Mouse (Mus musculus): ENCODE data around the gene Sema3d. TPM values are rescaled to one million over a fixed set of nuclear protein-coding genes. Genes with fewer than 3 reads are reported as not detected.

Sema3d gene
- polyA plus RNA-seq, 1 experiment from 2014 or later: 4.9 TPM

GRCm38 (mm10) chr5:12555401-12555800, 172.2 kb downstream of the Sema3d start:
- WGBS: 82% methylated on average over 3 of the region's 3 CpGs
- H3K36me3 ChIP-seq (ENCODE audit: control insufficient read depth, insufficient read depth, low read length): no peaks in the 10 kb centered on the region

GRCm38 (mm10) chr5:12557889-12558288, 174.7 kb downstream of the Sema3d start:
- WGBS: 44% methylated on average over 2 of the region's 2 CpGs
- Histone ChIP-seq H3K27me3 (ENCODE audit: control insufficient read depth, insufficient read depth, low read length) (no peaks in the 10 kb centered on the region), H3K4me3 (ENCODE audit: low read depth, low read length) (no peak overlapping the region), H3K4me2 (replicated peaks; ENCODE audit: low read depth) (no peak overlapping the region), H3K36me3 (ENCODE audit: control insufficient read depth, insufficient read depth, low read length) (no peaks in the 10 kb centered on the region), H3K27ac (replicated peaks) (no peak overlapping the region), H3K9ac (ENCODE audit: low read length) (no peak overlapping the region), H3K4me1 (replicated peaks; ENCODE audit: control insufficient read depth, insufficient read depth) (no peaks in the 10 kb centered on the region), H3K9me3 (ENCODE audit: control insufficient read depth, low read length) (no peaks in the 10 kb centered on the region)
- no peak for DNase-seq (ENCODE audit: low spot score)
- no peak for ATAC-seq (ENCODE audit: low FRiP score, low TSS enrichment)
- TF ChIP-seq CTCF (IDR thresholded peaks at IDR 0.05; ENCODE audit: low read depth): peak; percentile 75
- no peak for TF ChIP-seq EP300 (optimal IDR thresholded peaks at IDR 0.05)

More at GRCm38 (mm10) chr5:12555401-12555800, 172.2 kb downstream of the Sema3d start:
- H3K4me3 ChIP-seq (ENCODE audit: low read depth, low read length): no peak overlapping the region
- H3K4me1 ChIP-seq (replicated peaks; ENCODE audit: control insufficient read depth, insufficient read depth): no peaks in the 10 kb centered on the region
- no peak overlapping the region for H3K9ac ChIP-seq (ENCODE audit: low read length)
- TF ChIP-seq EP300 (optimal IDR thresholded peaks at IDR 0.05): no peak
- no peak for TF ChIP-seq CTCF (IDR thresholded peaks at IDR 0.05; ENCODE audit: low read depth)
- H3K27ac ChIP-seq (replicated peaks): no peak overlapping the region
- ATAC-seq (ENCODE audit: low FRiP score, low TSS enrichment) (no peak), DNase-seq (ENCODE audit: low spot score) (no peak)
- H3K9me3 ChIP-seq (ENCODE audit: control insufficient read depth, low read length): no peaks in the 10 kb centered on the region
- no peak overlapping the region for H3K4me2 ChIP-seq (replicated peaks; ENCODE audit: low read depth)
- no peaks in the 10 kb centered on the region for H3K27me3 ChIP-seq (ENCODE audit: control insufficient read depth, insufficient read depth, low read length)

- no peak for ATAC-seq (ENCODE audit: low FRiP score, low TSS enrichment)
- Histone ChIP-seq H3K27me3 (ENCODE audit: control insufficient read depth, insufficient read depth, low read length) (no peaks in the 10 kb centered on the region), H3K4me1 (replicated peaks; ENCODE audit: control insufficient read depth, insufficient read depth) (no peaks in the 10 kb centered on the region), H3K9me3 (ENCODE audit: control insufficient read depth, low read length) (no peaks in the 10 kb centered on the region), H3K4me2 (replicated peaks; ENCODE audit: low read depth) (no peak overlapping the region), H3K36me3 (ENCODE audit: control insufficient read depth, insufficient read depth, low read length) (no peaks in the 10 kb centered on the region), H3K9ac (ENCODE audit: low read length) (no peak overlapping the region), H3K27ac (replicated peaks) (no peak overlapping the region), H3K4me3 (ENCODE audit: low read depth, low read length) (no peak overlapping the region)
- TF ChIP-seq CTCF (IDR thresholded peaks at IDR 0.05; ENCODE audit: low read depth) (no peak), EP300 (optimal IDR thresholded peaks at IDR 0.05) (no peak)
- WGBS: 24% methylated on average over 2 of the region's 2 CpGs
- no peak for DNase-seq (ENCODE audit: low spot score)
These were observed 178.6 kb downstream of the Sema3d start for GRCm38 (mm10) chr5:12561740-12562139.

GRCm38 (mm10) chr5:12562204-12562603, 179.0 kb downstream of the Sema3d start:
- ATAC-seq (ENCODE audit: low FRiP score, low TSS enrichment): no peak
- Histone ChIP-seq H3K9ac (ENCODE audit: low read length) (no peak overlapping the region), H3K4me1 (replicated peaks; ENCODE audit: control insufficient read depth, insufficient read depth) (no peaks in the 10 kb centered on the region), H3K4me2 (replicated peaks; ENCODE audit: low read depth) (no peak overlapping the region), H3K36me3 (ENCODE audit: control insufficient read depth, insufficient read depth, low read length) (no peaks in the 10 kb centered on the region), H3K27me3 (ENCODE audit: control insufficient read depth, insufficient read depth, low read length) (no peaks in the 10 kb centered on the region), H3K4me3 (ENCODE audit: low read depth, low read length) (no peak overlapping the region), H3K9me3 (ENCODE audit: control insufficient read depth, low read length) (no peaks in the 10 kb centered on the region), H3K27ac (replicated peaks) (no peak overlapping the region)
- peak; percentile 35 for DNase-seq (ENCODE audit: low spot score)
- TF ChIP-seq CTCF (IDR thresholded peaks at IDR 0.05; ENCODE audit: low read depth) (peak; percentile 93), EP300 (optimal IDR thresholded peaks at IDR 0.05) (no peak)
- 32% methylated on average over 5 of the region's 5 CpGs for WGBS

- H3K36me3 ChIP-seq (ENCODE audit: control insufficient read depth, insufficient read depth, low read length): no peaks in the 10 kb centered on the region
- no peak overlapping the region for H3K9ac ChIP-seq (ENCODE audit: low read length)
- TF ChIP-seq CTCF (IDR thresholded peaks at IDR 0.05; ENCODE audit: low read depth) (no peak), EP300 (optimal IDR thresholded peaks at IDR 0.05) (no peak)
- ATAC-seq (ENCODE audit: low FRiP score, low TSS enrichment) (no peak), DNase-seq (ENCODE audit: low spot score) (no peak)
- no peak overlapping the region for H3K4me3 ChIP-seq (ENCODE audit: low read depth, low read length)
- WGBS: 81% methylated on average over 11 of the region's 11 CpGs
- H3K9me3 ChIP-seq (ENCODE audit: control insufficient read depth, low read length): no peaks in the 10 kb centered on the region
- H3K27me3 ChIP-seq (ENCODE audit: control insufficient read depth, insufficient read depth, low read length): no peaks in the 10 kb centered on the region
- no peak overlapping the region for H3K27ac ChIP-seq (replicated peaks)
- H3K4me1 ChIP-seq (replicated peaks; ENCODE audit: control insufficient read depth, insufficient read depth): no peaks in the 10 kb centered on the region
- no peak overlapping the region for H3K4me2 ChIP-seq (replicated peaks; ENCODE audit: low read depth)
These were observed 179.9 kb downstream of the Sema3d start for GRCm38 (mm10) chr5:12563132-12563531.

GRCm38 (mm10) chr5:12564602-12565220, 181.5 kb downstream of the Sema3d start:
- Histone ChIP-seq H3K36me3 (ENCODE audit: control insufficient read depth, insufficient read depth, low read length) (no peaks in the 10 kb centered on the region), H3K9me3 (ENCODE audit: control insufficient read depth, low read length) (no peaks in the 10 kb centered on the region), H3K4me2 (replicated peaks; ENCODE audit: low read depth) (no peak overlapping the region), H3K9ac (ENCODE audit: low read length) (no peak overlapping the region), H3K27me3 (ENCODE audit: control insufficient read depth, insufficient read depth, low read length) (no peaks in the 10 kb centered on the region), H3K27ac (replicated peaks) (no peak overlapping the region), H3K4me1 (replicated peaks; ENCODE audit: control insufficient read depth, insufficient read depth) (no peaks in the 10 kb centered on the region), H3K4me3 (ENCODE audit: low read depth, low read length) (no peak overlapping the region)
- no peak for DNase-seq (ENCODE audit: low spot score)
- TF ChIP-seq CTCF (IDR thresholded peaks at IDR 0.05; ENCODE audit: low read depth) (peak; percentile 76), EP300 (optimal IDR thresholded peaks at IDR 0.05) (no peak)
- 51% methylated on average over 2 of the region's 2 CpGs for WGBS
- ATAC-seq (ENCODE audit: low FRiP score, low TSS enrichment): no peak

Measured in stomach, postnatal 0 days (tissue).